Mouse (Mus musculus): ENCODE measurements around the gene Gm5105. TPM values are rescaled to one million over a fixed set of nuclear protein-coding genes. Genes with fewer than 3 reads are reported as not detected.

The Gm5105 gene
- 0.15 and 0.18 TPM in 2 replicates for polyA plus RNA-seq (2012; rRNA removed)

- no peak for DNase-seq
- H3K4me3 ChIP-seq (replicated peaks; ENCODE audit: extremely low read depth, low read depth, low read length) = no peak within 1 kb of the TSS
- TF ChIP-seq CTCF (IDR thresholded peaks at IDR 0.05; ENCODE audit: insufficient read depth, low read length) (no peak), POLR2A (IDR thresholded peaks at IDR 0.05; ENCODE audit: borderline replicate concordance, extremely low read depth, low read depth, low read length) (no peak)
- 91% methylated on average over 12 of the region's 12 CpGs for WGBS
- H3K4me1 ChIP-seq (ENCODE audit: control insufficient read depth, insufficient read depth, low read length) = no peaks in the 10 kb centered on the region
Observed at GRCm38 (mm10) chr3:138067288-138067687, at the start of gene Gm5105. Gene Gm5105 (minus strand): TSS chr3:138067388.

GRCm38 (mm10) chr3:138116871-138117270, 49.7 kb upstream of the Gm5105 start:
- no peak overlapping the region for H3K4me3 ChIP-seq (replicated peaks; ENCODE audit: extremely low read depth, low read depth, low read length)
- no peak for DNase-seq
- TF ChIP-seq POLR2A (IDR thresholded peaks at IDR 0.05; ENCODE audit: borderline replicate concordance, extremely low read depth, low read depth, low read length) (no peak), CTCF (IDR thresholded peaks at IDR 0.05; ENCODE audit: insufficient read depth, low read length) (no peak)
- 80% methylated on average over 4 of the region's 4 CpGs for WGBS
- no peaks in the 10 kb centered on the region for H3K4me1 ChIP-seq (ENCODE audit: control insufficient read depth, insufficient read depth, low read length)

- no peak for TF ChIP-seq CTCF (IDR thresholded peaks at IDR 0.05; ENCODE audit: insufficient read depth, low read length)
- TF ChIP-seq POLR2A (IDR thresholded peaks at IDR 0.05; ENCODE audit: borderline replicate concordance, extremely low read depth, low read depth, low read length) = no peak
- no peak for DNase-seq
- Histone ChIP-seq H3K4me1 (ENCODE audit: control insufficient read depth, insufficient read depth, low read length) (no peaks in the 10 kb centered on the region), H3K4me3 (replicated peaks; ENCODE audit: extremely low read depth, low read depth, low read length) (no peak overlapping the region)
- WGBS = 82% methylated on average over 17 of the region's 17 CpGs
Observed at GRCm38 (mm10) chr3:138114106-138114505, 46.9 kb upstream of the Gm5105 start.

- DNase-seq = no peak
- 87% methylated on average over 19 of the region's 19 CpGs for WGBS
- Histone ChIP-seq H3K4me3 (replicated peaks; ENCODE audit: extremely low read depth, low read depth, low read length) (no peak overlapping the region), H3K4me1 (ENCODE audit: control insufficient read depth, insufficient read depth, low read length) (no peaks in the 10 kb centered on the region)
- TF ChIP-seq CTCF (IDR thresholded peaks at IDR 0.05; ENCODE audit: insufficient read depth, low read length) = no peak
- TF ChIP-seq POLR2A (IDR thresholded peaks at IDR 0.05; ENCODE audit: borderline replicate concordance, extremely low read depth, low read depth, low read length) = no peak
Observed at GRCm38 (mm10) chr3:138110910-138111782, 44.0 kb upstream of the Gm5105 start.

GRCm38 (mm10) chr3:138106887-138107286, 39.7 kb upstream of the Gm5105 start:
- Histone ChIP-seq H3K4me3 (replicated peaks; ENCODE audit: extremely low read depth, low read depth, low read length) (no peak overlapping the region), H3K4me1 (ENCODE audit: control insufficient read depth, insufficient read depth, low read length) (no peaks in the 10 kb centered on the region)
- DNase-seq = no peak
- TF ChIP-seq CTCF (IDR thresholded peaks at IDR 0.05; ENCODE audit: insufficient read depth, low read length) = no peak
- TF ChIP-seq POLR2A (IDR thresholded peaks at IDR 0.05; ENCODE audit: borderline replicate concordance, extremely low read depth, low read depth, low read length) = no peak
- WGBS = 88% methylated on average over 10 of the region's 10 CpGs

GRCm38 (mm10) chr3:138105056-138105455, 37.9 kb upstream of the Gm5105 start:
- no peak for DNase-seq
- Histone ChIP-seq H3K4me1 (ENCODE audit: control insufficient read depth, insufficient read depth, low read length) (no peaks in the 10 kb centered on the region), H3K4me3 (replicated peaks; ENCODE audit: extremely low read depth, low read depth, low read length) (no peak overlapping the region)
- 59% methylated on average over 5 of the region's 5 CpGs for WGBS
- TF ChIP-seq POLR2A (IDR thresholded peaks at IDR 0.05; ENCODE audit: borderline replicate concordance, extremely low read depth, low read depth, low read length) = no peak
- TF ChIP-seq CTCF (IDR thresholded peaks at IDR 0.05; ENCODE audit: insufficient read depth, low read length) = no peak

GRCm38 (mm10) chr3:138103690-138104089, 36.5 kb upstream of the Gm5105 start:
- H3K4me3 ChIP-seq (replicated peaks; ENCODE audit: extremely low read depth, low read depth, low read length) = no peak overlapping the region
- TF ChIP-seq CTCF (IDR thresholded peaks at IDR 0.05; ENCODE audit: insufficient read depth, low read length) (no peak), POLR2A (IDR thresholded peaks at IDR 0.05; ENCODE audit: borderline replicate concordance, extremely low read depth, low read depth, low read length) (no peak)
- WGBS = 84% methylated on average over 4 of the region's 4 CpGs
- no peaks in the 10 kb centered on the region for H3K4me1 ChIP-seq (ENCODE audit: control insufficient read depth, insufficient read depth, low read length)
- DNase-seq = no peak

GRCm38 (mm10) chr3:138101936-138102335, 34.7 kb upstream of the Gm5105 start:
- no peak for DNase-seq
- Histone ChIP-seq H3K4me1 (ENCODE audit: control insufficient read depth, insufficient read depth, low read length) (no peaks in the 10 kb centered on the region), H3K4me3 (replicated peaks; ENCODE audit: extremely low read depth, low read depth, low read length) (no peak overlapping the region)
- TF ChIP-seq CTCF (IDR thresholded peaks at IDR 0.05; ENCODE audit: insufficient read depth, low read length) (no peak), POLR2A (IDR thresholded peaks at IDR 0.05; ENCODE audit: borderline replicate concordance, extremely low read depth, low read depth, low read length) (no peak)
- 72% methylated on average over 4 of the region's 4 CpGs for WGBS

- Histone ChIP-seq H3K4me1 (ENCODE audit: control insufficient read depth, insufficient read depth, low read length) (no peaks in the 10 kb centered on the region), H3K4me3 (replicated peaks; ENCODE audit: extremely low read depth, low read depth, low read length) (no peak overlapping the region)
- DNase-seq = no peak
- TF ChIP-seq POLR2A (IDR thresholded peaks at IDR 0.05; ENCODE audit: borderline replicate concordance, extremely low read depth, low read depth, low read length) (no peak), CTCF (IDR thresholded peaks at IDR 0.05; ENCODE audit: insufficient read depth, low read length) (no peak)
- 78% methylated on average over 1 of the region's 1 CpGs for WGBS
Observed at GRCm38 (mm10) chr3:138097718-138098117, 30.5 kb upstream of the Gm5105 start.
